Mouse (Mus musculus) frontal cortex, postnatal 10 days (tissue): ENCODE measurements around the gene Galnt15.

ENCODE experiments used
- DNase-seq, 2 experiments: peaks; one replicate each; pipeline ENCODE4 v3.0.0; 2022; ENCODE audit warnings: low spot score in 2 of 2, mixed read lengths in 1 of 2

Galnt15 gene

GRCm38 (mm10) chr14:32091124-32091523 is 62.3 kb downstream of the Galnt15 start:
- DNase-seq, result no peak

GRCm38 (mm10) chr14:32091704-32092103 is 62.9 kb downstream of the Galnt15 start:
- no peak for DNase-seq

- DNase-seq, result no peak
Measured at GRCm38 (mm10) chr14:32093018-32093417, 64.2 kb downstream of the Galnt15 start.

- DNase-seq, result no peak
Measured at GRCm38 (mm10) chr14:32093500-32094117, 64.8 kb downstream of the Galnt15 start.

DNA sequence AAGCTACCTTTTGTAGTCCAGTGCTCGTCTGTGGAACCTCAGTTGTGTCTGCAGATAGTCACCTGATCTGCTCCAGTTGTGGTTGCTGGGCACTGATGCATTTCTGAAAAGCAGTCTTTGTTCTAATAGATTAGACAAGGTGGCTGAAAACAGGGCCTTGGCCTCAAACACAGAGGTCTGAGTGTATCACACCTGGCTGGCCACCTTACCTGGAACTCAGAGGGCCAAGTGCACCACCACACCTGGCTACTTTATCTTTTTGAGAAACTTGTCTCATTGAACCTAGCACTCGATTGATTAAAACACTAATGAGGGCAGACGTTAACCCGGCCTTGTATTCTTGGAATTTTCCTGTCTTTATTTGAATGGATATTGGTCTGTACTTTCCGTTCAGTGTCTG is 66.9 kb downstream of the Galnt15 start:
- DNase-seq, result no peak

GRCm38 (mm10) chr14:32096740-32097139 is 68.0 kb downstream of the Galnt15 start:
- no peak for DNase-seq

DNA sequence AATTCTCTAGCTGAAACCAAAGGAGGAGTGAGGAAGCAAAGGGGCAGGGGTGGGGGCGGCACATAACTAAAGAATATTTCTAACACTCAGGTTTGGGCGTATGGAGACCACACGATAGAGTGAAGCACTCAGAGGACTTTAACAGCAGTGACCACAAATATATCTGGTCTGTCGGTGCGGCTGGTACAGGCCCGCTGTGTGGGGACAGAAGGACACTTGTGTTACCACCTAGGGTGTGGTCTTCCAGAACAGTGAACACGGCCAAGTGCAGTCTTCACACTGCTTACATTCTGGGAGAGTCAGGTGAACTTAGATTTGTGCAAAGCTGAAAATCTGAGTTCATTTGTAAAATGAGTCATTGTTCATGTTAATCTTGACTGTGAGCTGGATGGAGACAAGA is 68.9 kb downstream of the Galnt15 start:
- no peak for DNase-seq

GRCm38 (mm10) chr14:32098951-32099350 is 70.2 kb downstream of the Galnt15 start:
- no peak for DNase-seq

GRCm38 (mm10) chr14:32103556-32103955 is 74.8 kb downstream of the Galnt15 start:
- DNase-seq, result no peak

DNA sequence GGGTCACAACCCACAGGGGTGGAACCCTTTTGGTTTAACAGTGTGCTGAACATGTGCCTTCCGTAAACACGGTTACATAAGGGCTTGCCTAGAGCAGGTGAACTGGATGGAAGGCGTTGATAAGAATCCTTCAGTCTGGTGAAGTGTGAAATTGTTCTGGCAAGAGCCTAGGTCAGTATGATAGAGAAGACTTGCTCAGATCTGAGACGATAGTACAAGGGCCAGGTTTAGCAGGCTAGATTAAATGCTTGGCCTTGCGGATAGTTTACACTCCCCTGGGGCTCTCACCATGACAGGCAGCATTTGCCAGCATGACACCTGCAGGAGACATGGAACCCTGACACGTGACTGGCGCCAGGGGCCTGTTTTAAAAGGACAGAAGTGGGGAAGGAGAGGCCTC is 76.9 kb downstream of the Galnt15 start:
- DNase-seq, result no peak

DNA sequence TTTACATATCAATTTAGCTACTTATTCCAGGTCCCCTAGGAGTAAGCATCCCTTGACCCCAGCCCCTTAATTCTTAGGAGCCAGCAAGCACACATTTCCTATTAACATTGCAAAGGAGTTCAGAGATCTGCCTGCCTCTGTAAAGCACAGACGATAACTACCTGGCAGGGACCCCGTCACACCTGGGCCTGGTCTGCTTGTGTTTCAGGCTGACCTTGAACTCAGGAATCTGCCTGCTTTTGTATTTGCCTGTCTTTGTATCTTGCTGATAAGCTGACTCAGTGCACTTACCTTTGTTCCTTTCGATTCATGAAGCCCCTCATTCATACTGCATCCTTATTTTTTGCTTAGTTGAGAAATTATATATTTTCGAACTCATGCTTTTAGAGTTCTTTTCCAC is 78.1 kb downstream of the Galnt15 start:
- no peak for DNase-seq
